In the genomic region with DNA sequence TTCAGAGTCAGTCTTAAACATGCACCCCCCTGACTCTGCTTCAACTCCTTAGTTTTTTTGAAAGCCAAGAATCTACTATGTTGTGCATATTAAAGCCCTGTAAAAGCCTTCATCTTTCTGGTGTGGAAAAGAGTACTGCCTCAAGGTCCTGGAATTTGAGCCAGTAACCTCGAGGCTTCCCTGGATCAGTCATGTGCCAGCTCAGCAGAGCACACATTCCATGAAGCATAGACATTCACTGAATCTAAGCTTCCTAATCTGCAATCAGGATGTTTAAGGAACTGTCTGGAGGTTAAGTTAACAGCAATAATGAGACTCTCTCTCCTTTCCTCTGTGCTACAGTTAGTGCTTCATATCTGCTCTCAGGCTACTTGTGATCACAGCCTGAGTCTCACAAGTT, we compare ENCODE assay signal across 27 mouse cellular contexts.
"Had no signal": no experiment of that assay in that cellular context is flagged by ENCODE, and none has a peak within 500 bp of the region (broad histone marks: within the 10 kb centered on the region; RNA-seq: fewer than 3 reads in every experiment).

No protein-coding gene starts in this region.

- H3K4me3 ChIP-seq: gastrocnemius, adult 2 months; heart, embryonic 10.5 days; heart, embryonic 12.5 days; hindbrain, embryonic 10.5 days; hindbrain, embryonic 12.5 days; intestine, embryonic 15.5 days; layer of hippocampus, adult 2 months; left cerebral cortex, adult 2 months; limb, embryonic 10.5 days; limb, embryonic 12.5 days; liver, embryonic 13.5 days had no signal

- DNase-seq: gastrocnemius, adult 2 months; gastrocnemius, postnatal 10 days; gastrocnemius, postnatal 25 days; heart, adult 18-20 months; heart, postnatal 10 days; heart, postnatal 4 days; kidney, adult 18-20 months; kidney, adult 8-10 months; kidney, postnatal 10 days; kidney, postnatal 25 days; kidney, postnatal 4 days; liver; liver, embryonic 13.5 days had no signal

- H3K4me1 ChIP-seq: heart, embryonic 10.5 days; hindbrain, embryonic 10.5 days; hindbrain, embryonic 12.5 days; intestine, embryonic 15.5 days; limb, embryonic 10.5 days; limb, embryonic 12.5 days; liver, embryonic 13.5 days had no signal

- H3K27ac ChIP-seq: gastrocnemius, adult 2 months; heart, embryonic 10.5 days; hindbrain, embryonic 10.5 days; hindbrain, embryonic 12.5 days; hindbrain, embryonic 14.5 days; intestine, embryonic 15.5 days; layer of hippocampus, adult 2 months; left cerebral cortex, adult 2 months; limb, embryonic 10.5 days; limb, embryonic 12.5 days; liver, embryonic 13.5 days had no signal

- H3K9ac ChIP-seq: heart, embryonic 12.5 days; hindbrain, embryonic 12.5 days; hindbrain, embryonic 14.5 days; intestine, embryonic 15.5 days; limb, embryonic 12.5 days; liver, embryonic 13.5 days had no signal

- H3K36me3 ChIP-seq: heart, embryonic 10.5 days; heart, embryonic 12.5 days; hindbrain, embryonic 10.5 days; hindbrain, embryonic 12.5 days; intestine, embryonic 15.5 days; limb, embryonic 10.5 days; limb, embryonic 12.5 days; liver, embryonic 13.5 days had no signal

- H3K4me2 ChIP-seq: heart, embryonic 12.5 days; hindbrain, embryonic 12.5 days; hindbrain, embryonic 14.5 days; intestine, embryonic 15.5 days; limb, embryonic 12.5 days; liver, embryonic 11.5 days; liver, embryonic 13.5 days had no signal

- ATAC-seq: hindbrain, embryonic 16.5 days; inflammation-experienced regulatory T-cells, adult 6 months; intestine, embryonic 15.5 days; intestine, postnatal 0 days had no signal

- H3K9me3 ChIP-seq: heart, embryonic 10.5 days; heart, embryonic 12.5 days; hindbrain, embryonic 10.5 days; hindbrain, embryonic 12.5 days; intestine, embryonic 15.5 days; limb, embryonic 10.5 days; limb, embryonic 12.5 days; liver, embryonic 13.5 days had no signal

- H3K27me3 ChIP-seq: heart, embryonic 12.5 days; hindbrain, embryonic 12.5 days; intestine, embryonic 15.5 days; limb, embryonic 12.5 days; liver, embryonic 13.5 days had no signal
